Mouse (Mus musculus): ENCODE data around the gene Mrpl44.

The Mrpl44 gene

DNA sequence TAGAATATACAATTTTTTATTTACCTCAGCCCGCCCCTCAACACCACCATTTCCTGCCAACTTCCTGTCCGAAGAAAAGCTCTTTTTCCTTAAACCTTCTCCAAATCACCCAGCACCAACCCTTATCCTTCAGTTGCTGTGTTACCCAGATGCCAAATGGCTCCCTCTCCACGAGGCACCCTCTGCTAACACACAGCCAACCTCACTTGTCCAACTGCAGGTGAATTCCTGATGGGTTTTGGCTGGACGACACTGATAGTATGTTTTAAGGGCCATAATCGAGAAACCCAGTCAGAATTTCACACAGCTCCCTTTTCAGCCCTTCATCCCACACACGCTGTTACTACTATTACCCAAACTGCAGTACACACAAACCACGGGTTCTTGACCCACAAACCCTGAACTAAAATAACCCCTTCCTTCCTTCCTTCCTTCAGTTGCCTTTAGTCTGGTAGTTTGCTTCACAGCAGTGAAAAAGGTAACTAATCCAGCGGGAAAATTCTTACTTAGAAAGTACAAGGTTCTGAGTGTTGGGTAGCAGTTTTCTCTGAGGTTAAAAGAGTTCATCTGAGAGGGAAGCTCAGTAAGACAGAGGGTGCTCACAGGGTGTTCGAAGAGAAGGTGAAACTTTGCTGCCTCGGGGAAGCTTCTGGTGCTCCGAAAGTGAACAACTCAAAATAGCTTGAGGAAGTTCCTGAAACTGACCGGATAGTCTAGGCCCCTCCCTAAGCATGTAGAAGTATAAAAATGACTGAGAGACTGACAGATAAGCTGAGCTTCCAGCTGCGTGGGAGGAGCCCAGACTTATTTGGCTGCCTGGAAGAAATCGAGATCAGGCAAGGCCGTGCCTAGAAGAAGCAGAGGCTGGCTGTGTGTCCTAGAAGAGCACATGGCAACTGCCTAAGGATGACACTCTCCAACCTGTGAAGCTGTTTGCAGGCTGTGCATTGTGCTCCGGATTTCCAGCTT lies 13.3 kb upstream of the Mrpl44 start:
- no peak for DNase-seq (ENCODE audit: low spot score)

DNA sequence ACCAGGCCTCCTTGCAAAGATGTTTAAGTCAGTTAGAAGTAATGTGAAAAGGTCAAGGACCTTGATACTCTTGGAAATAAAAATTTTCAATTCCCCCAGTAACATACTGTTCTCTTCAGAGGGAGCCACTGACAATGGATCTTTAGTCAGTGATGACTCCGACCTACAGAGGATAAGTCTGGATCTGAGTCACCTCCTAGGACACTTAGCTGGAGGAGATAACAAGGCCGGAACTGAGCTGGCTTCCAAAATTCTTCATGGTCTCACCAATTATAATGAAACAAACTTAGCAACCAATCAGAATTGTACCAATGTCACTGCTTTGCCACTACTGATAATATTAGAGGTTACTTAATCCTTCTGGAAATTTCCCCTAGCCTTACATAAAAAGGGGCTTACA lies 11.8 kb upstream of the Mrpl44 start:
- DNase-seq (ENCODE audit: low spot score): no peak

DNA sequence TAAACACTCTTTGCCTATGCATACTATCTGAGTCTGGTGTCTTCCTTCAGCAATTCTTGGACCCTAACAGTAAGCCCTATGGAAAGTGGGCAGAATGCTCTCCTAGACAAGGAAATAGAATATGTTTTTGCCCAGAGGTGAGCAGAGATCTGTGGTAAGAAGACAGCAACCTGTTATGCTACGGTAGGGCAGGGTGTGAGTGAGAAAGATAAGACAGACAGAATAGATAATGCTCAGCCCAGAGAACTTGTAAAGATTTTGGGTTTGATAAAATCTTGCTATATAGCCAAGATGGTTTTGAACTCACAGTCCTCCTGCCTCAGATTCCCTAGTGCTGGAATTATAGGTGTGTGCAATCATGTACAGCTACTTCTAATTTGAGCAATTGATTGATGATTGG lies 11.3 kb upstream of the Mrpl44 start:
- DNase-seq (ENCODE audit: low spot score): no peak

DNA sequence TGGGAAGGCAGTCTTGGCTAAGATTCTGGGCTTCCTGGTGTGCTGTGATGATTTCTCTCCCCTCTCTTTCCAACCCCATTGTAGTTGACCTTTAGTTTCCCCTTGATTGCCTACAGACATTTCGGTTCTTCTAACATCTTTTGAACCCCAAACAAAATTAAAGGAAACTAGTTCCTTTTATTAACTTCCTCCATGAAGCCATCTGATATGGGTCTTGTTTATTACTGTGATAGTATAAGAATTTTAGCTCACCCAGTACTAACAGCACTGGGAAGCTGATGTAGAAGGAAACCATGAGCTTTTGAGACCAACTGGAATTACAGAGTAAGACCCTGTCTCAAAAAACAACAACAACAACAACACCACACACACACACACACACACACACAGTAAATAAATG lies 7.6 kb upstream of the Mrpl44 start:
- DNase-seq (ENCODE audit: low spot score): no peak

DNA sequence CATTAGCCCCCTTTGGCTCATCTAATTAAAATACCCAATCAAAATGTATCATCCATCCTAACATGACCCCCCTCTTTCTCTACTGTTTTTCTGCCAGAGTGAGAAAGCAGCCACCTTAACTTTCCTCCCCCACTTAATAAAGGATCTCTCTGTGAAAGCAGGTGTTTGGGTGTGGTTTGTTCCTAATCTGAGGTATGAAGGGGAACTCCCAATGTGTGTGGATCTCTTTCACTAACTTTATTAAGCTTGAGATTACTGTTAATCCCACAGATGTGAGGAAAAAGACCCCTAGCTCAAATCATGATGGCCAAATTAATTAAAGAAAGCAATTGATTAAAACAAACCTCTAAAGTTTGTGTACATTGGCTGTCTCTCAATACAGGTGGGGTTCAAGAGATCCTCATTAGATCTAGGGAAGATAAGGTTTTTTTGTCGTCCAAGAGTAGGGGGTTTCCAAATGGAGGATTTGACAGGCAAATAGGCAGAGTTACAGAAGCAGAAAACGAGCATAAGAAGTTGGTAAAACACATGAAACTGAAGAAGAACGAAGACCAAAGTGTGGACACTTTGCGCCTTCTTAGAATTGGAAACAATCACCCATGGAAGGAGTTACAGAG lies 1.5 kb upstream of the Mrpl44 start:
- no peak for DNase-seq (ENCODE audit: low spot score)

DNA sequence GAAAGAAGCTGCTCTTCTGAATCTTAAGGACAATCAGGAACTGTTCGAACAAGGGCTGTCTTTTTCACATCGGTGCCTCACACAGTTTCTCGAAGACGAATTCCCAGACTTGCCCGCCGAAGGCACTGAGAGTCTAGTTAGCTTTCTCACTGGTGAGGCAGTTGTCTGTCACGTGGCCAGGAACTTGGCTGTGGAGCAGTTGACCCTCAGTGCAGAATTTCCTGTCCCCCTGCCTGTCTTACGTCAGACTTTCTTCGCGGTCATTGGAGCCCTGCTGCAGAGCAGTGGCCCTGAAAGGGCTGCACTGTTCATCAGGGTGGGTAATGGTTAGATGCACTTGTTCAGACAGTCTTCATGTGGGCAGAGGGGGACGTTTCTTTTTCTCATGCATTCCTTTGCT lies 2.2 kb downstream of the Mrpl44 start:
- DNase-seq (ENCODE audit: low spot score): no peak

DNA sequence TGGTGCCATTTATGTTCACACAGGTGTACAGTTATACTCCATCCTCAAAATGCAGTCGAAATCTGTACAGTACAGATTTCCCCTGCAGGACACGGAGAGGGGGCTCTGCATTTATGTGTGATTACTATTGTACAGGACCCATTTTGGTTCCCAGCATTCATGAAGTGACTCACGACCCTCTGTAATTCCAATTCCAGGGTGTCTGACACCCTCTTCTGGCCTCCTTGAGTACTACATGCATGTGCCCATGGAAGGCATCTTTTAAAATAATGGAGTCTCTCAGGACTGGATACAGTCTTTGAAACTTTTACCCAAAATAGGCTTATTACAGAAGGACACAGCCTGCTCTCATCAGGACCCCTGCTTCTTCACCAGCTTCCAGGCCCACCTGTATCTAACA lies 6.6 kb downstream of the Mrpl44 start:
- no peak for DNase-seq (ENCODE audit: low spot score)

DNA sequence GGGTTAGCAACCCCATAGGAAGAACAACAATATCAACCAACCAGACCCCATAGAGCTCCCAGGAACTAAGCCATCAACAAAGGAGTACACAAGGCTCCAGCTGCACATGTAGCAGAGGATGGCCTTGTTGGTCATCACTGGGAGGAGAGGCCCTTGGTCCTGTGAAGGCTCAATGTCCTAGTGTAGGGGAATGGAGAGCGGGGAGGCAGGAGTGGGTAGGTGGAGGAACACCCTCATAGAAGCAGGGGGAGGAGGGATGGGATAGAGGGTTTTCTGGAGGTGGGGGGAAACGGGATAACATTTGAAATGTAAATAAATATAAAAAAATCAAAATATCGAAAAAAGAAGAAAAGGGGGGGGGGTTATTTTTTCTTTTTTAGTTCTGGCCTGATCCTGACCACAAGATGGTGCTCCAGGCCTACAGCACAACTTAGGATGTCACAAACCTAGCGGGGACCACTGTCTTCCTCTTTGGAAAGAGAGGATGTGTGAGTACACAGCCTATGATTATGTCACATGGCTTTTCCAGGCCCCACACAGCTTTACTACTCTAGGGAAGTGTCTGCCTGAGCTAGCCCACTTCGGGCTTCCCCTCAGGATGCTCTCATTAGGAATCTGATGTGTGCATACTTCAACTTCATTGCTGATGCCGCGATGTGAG lies 10.6 kb downstream of the Mrpl44 start:
- peak; percentile 7 for DNase-seq (ENCODE audit: low spot score)

DNA sequence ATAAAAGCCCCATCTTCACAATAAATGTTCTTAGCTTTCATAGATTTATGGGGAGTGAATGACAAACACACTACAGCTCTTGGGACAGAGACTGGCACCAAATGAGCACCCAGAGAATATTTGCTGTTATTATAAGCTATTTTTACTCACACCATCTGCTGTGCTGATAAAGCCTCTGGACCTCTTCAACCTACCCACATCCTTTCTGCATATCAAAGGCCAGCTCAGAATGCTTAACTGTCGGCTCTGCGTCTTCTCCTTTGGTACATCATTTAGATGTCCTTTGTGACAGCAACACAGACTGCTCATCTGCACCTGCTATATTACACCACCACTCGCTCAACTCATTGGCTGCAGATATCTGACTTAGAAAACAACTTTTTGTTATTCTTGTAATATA lies 21.3 kb downstream of the Mrpl44 start:
- no peak for DNase-seq (ENCODE audit: low spot score)

DNA sequence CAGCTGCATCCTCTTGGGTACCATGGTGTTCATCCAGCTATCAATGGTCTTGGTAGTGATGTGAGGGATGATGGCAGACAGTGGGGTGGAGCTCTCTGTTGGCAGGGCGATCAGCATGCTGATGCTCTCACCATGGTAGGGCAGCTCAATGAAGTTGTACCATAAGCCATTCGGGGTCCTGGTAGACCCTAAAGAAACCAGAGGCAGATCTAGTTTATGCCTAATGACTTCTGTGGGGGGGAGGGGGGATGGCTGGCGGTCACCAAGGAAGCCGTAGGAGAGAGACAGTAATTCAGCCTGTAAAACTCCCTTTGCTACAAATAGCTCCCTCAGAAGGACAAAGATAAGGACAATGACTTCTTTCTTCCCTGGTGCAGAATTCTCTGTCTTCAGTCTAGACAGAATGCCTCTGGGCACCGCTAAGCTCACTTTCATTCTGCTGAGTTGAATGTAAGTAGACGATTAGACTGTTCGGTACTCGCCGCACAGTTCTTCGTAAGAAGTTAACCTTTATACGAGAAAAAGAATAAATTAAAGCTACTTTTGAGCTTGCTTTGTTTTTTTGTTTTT lies 27.1 kb downstream of the Mrpl44 start:
- no peak for DNase-seq (ENCODE audit: low spot score)

DNA sequence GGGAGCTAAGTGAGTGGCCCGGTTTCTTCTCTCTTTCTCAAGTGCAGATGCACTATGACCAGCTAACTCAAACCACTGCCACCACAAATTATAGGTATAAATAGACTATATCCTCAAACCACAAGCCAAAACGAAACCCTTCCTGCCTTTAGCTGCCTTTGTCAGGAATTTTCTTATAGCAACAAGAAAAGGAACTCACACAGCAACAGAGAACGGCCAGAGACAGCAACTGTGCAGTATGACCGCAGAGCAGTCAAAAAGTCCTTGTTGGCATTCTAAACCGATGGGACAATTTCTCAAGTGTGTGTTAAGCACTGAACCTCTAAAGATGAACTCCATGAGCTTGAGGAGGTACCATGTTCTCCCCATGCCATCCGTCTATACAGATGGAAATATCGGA lies 27.8 kb downstream of the Mrpl44 start:
- DNase-seq (ENCODE audit: low spot score): no peak

DNA sequence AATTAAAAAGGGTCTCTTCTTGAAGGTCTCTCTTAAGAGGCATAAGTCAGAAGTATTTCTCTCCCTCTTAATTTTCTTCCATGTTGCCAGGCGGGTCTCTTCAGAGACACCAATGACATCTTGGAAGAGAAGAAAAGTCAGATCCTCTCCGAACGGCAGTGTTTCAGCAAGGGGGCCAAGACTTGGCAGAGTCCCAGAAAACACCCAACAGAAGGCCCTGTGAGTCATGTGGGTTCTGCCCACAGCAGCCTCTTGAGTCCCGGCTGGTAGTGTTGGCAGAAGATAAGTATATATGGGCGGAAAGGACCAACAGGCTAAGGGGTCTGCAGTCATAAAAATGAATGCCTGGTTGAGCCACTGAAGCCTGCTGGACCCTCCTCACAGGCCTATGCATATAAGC lies 31.0 kb downstream of the Mrpl44 start:
- no peak for DNase-seq (ENCODE audit: low spot score)

DNA sequence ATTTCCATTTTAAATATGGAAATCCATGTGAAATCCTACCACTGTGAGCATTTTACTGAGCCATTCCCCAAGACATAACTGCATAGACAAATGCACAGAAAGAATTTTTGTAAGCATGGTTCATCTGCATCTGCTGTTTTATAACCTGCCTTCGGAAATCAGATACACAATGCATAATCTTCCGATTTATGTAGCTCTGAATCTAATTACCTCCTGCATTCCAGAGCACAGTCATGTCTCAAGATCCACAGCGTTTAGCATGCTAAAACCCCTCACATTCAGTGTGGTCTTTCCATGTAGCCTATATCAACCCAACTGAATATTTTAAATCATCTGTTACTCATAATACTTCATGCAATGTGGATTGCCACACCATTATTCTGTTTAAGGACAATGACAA lies 33.6 kb downstream of the Mrpl44 start:
- no peak for DNase-seq (ENCODE audit: low spot score)

DNA sequence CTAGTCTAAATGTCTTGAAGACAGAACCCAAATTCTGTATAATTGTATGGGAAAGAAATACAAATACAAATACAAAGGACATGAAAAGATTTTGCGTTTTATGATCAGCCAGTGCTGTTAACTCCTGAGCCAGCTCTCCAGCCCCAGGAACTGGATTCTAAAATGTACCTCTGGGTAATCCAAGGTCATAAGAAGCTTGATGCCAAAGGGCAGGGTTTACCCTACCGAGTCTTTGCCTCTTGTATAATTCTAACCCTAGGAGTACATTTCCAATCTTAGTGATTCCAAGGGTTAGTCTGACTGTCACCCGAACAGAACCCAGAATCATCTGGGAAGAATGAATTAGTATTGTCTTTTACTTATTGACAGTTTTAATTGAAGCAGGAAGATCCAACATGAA lies 39.6 kb downstream of the Mrpl44 start:
- DNase-seq (ENCODE audit: low spot score): no peak

DNA sequence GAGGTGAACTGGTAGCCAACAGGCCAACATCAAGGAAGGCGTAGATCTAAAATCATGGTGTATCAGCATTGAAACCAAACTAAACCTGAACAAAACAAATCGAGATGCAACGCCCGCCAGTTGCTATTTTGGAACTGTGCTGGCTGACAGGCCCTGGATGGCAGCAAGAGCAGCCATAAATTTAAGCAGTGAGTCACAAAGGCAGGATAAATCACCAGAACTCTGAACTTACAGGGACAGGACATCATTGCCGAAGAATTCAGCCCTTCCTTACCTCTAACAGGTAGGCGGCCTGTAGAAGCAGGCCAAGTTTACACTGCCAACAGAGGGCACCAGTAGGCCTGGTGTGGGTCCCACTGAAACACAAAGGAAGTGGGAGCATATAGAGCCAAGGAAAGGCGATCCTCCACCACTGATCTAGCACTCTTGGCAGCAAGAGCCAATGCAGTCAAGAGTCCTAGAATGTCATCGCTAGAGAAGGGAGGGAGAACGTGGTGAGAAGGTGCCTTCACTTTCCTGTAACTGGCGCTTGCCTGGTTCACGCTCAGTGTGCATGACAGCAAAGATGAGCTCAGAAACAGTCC lies 43.6 kb downstream of the Mrpl44 start:
- no peak for DNase-seq (ENCODE audit: low spot score)

DNA sequence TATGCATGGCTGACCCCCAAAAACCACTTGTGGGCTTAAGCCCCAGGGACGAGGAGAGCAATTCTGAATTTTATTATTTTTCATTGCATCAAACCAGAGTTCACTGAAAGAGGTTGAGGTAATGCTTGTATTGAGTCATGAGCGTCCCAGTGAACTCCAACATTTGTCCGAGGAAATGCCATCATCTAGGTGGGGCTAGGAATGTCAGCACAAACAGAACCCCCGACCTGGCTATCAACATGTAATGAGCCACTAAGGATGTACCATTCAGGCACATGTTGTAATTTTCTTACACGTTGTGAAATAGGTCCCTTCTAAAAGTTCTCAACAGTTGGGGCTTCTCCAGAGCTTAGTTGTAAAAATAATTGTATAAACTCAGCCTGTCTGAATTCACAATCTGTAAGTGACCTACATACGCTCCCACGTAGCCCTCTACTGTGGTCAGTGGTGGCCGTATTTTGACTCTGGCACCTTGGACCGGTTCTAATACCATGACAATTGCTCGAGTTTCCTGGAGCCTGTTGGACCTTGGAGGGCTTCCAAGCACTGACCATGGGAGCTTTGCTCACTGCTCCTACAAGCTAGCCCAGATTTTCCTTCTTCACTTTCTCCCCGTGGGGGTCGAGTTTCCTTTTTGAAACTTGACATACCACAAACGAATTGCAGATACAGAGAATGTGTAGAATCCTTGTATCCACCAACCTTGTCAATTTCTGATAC lies 47.1 kb downstream of the Mrpl44 start:
- DNase-seq (ENCODE audit: low spot score): peak; percentile 34

DNA sequence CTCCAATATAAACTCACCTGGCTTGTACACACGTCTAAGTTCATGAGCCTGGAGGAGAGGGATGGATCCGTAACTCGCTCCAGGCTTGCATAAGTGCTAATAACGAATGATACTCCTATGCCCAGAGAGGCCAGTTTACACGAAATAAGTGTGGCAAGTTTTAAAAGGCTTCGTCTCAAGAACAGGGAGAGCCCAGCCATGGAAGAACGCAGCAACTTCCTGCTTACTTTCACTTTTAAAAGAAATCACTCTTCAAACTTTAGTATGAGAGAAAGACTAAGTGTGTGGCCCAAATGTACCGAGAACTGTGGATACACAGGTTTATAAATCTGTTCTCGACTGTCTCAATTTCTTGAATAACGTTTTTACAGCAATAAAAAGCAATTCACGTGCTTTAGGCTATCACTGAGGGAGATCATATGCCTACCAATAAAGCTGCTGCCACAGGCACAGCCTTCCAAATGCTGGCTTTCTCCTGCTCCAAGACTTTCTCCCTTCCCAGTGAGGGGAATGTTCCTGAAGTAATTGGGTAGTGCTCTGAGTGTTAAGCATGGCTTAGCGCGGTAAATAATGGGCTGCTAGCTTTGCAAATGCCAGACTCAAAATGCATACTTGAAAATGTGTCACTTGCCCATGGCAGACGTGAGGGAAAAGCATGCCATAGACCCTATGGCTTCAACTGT lies 48.3 kb downstream of the Mrpl44 start:
- no peak for DNase-seq (ENCODE audit: low spot score)

All from ovary, postnatal 14 days (tissue).